Mouse (Mus musculus) cerebellum, adult 2 months (tissue): ENCODE data around the gene Ppl.

Source experiments
- CTCF ChIP-seq: fragments of 200-500 bp; IDR thresholded peaks from 2 replicates; pipeline ENCODE4 v1.5.1; 2011; ENCODE audit warnings: low read depth, mild to moderate bottlenecking, control low read depth, low read length, moderate library complexity, borderline replicate concordance; ENCODE audit not compliant: insufficient read depth
- POLR2A ChIP-seq: fragments of 200-500 bp; IDR thresholded peaks from 2 replicates; pipeline ENCODE4 v1.6.1; 2011; ENCODE audit warnings: low read length, control low read depth, borderline replicate concordance; ENCODE audit not compliant: insufficient read depth

DNA sequence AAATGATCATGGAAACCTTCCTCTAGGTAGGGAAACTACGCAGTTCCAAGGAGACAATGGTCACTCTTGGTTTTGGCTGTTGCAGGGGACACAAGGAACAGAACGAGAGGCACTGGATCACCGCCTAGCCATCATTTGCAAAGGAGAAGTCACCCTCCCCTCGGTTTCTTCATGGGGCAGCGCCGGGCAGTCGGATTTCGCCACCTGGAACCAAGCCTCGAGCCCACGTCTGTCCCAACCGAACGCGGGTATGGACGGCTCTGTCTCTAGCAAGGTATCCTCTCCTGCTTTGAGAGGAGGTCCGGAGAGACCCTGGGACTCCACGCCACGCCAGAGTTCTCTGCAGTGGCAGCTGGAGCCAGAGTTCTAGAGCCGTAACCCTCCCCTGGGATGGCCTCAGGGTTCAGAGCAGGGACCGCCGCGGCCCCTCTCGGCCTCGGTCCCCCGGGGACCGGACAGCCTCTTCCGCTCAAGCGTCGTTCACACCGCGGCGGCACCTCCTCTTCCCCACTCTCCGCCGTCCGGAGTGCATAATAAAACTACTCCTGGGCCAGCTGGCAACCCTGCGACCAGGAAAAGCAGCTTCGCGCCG lies 82.9 kb downstream of the Ppl start:
- TF ChIP-seq CTCF = no peak
- TF ChIP-seq POLR2A = no peak
